Mouse (Mus musculus) limb, embryonic 12.5 days (tissue): ENCODE measurements at regions not wholly inside any gene's neighbourhood (a gene's known extent, or its start where the extent isn't known, plus 50 kb on each side); places are given as distances from the start of the nearest gene placed in this dataset.
A peak's percentile ranks its signal among the peaks of the same experiment; 100 is the strongest.

Experiments used
- ATAC-seq: fragments of 200-750 bp; cut with Nextera tagmentation; 2 replicates; pipeline ENCODE4 v1.8.0; 2017; ENCODE audit warnings: low read depth, moderate TSS enrichment; ENCODE audit not compliant: insufficient number of reproducible peaks, insufficient read depth, low FRiP score, low TSS enrichment
- H3K27ac ChIP-seq: fragments of 300-500 bp; sonication (generic); 2 replicates; pipeline ENCODE4 v1.5.1; 2016; ENCODE audit warnings: mild to moderate bottlenecking, moderate library complexity
- H3K27me3 ChIP-seq: fragments of 300-500 bp; sonication (generic); 2 replicates; pipeline ENCODE4 v1.6.1; 2016; ENCODE audit warnings: mild to moderate bottlenecking, moderate library complexity
- H3K36me3 ChIP-seq: fragments of 300-500 bp; sonication (generic); 2 replicates; pipeline ENCODE4 v1.6.1; 2016; ENCODE audit warnings: mild to moderate bottlenecking, moderate library complexity
- H3K4me1 ChIP-seq: fragments of 300-500 bp; sonication (generic); replicated peaks from 2 replicates; pipeline ENCODE4 v1.6.1; 2016
- H3K4me2 ChIP-seq: fragments of 300-500 bp; sonication (generic); 2 replicates; pipeline ENCODE4 v1.6.1; 2016; ENCODE audit warnings: mild to moderate bottlenecking, moderate library complexity
- H3K4me3 ChIP-seq: fragments of 300-500 bp; sonication (generic); replicated peaks from 2 replicates; pipeline ENCODE4 v1.5.1; 2016; ENCODE audit warnings: mild to moderate bottlenecking
- H3K9ac ChIP-seq: fragments of 300-500 bp; sonication (generic); replicated peaks from 2 replicates; pipeline ENCODE4 v1.6.1; 2016; ENCODE audit warnings: mild to moderate bottlenecking, moderate library complexity
- H3K9me3 ChIP-seq: fragments of 300-500 bp; sonication (generic); 2 replicates; pipeline ENCODE4 v1.6.1; 2016; ENCODE audit warnings: mild to moderate bottlenecking, moderate library complexity
- WGBS: fragments of 180-500 bp; shearing (Covaris S2); methylation state at CpG from one replicate; pipeline ENCODE4 v1.1.7; 2016; 5-methylcytosine and 5-hydroxymethylcytosine counted together

DNA sequence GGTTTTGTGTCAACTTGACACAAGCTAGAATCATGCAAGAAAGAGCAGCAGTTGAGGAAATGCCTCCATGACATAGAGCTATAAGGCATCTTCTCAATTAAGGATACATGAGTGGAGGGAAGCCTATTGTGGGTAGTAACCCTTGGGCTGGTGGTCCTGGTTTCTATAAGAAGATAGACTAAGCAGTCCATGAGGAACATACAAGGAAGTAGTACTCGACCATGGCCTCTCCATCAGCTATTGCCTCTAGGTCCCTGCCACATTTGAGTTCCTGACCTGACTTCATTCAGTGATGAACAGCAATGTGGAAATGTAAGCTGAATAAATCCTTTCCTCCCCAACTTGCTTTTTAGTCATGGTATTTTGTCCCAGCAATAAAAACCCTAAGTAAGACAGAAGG, 51.2 kb upstream of the Hsf2 start:
- WGBS, result 70% methylated on average over 1 of the region's 1 CpGs
- H3K4me1 ChIP-seq, result no peaks in the 10 kb centered on the region
- no peak overlapping the region for H3K27ac ChIP-seq
- no peaks in the 10 kb centered on the region for H3K27me3 ChIP-seq
- ATAC-seq, result 0 out of 2 replicates have a peak, but pooled peaks have one; percentile 24
- H3K4me2 ChIP-seq, result no peak overlapping the region
- no peak overlapping the region for H3K9ac ChIP-seq
- H3K4me3 ChIP-seq, result no peak overlapping the region
- H3K9me3 ChIP-seq, result no peaks in the 10 kb centered on the region
- no peaks in the 10 kb centered on the region for H3K36me3 ChIP-seq
